Mouse (Mus musculus): ENCODE measurements around the gene Exoc3l4. TPM values are rescaled to one million over a fixed set of nuclear protein-coding genes. Genes with fewer than 3 reads are reported as not detected.

The Exoc3l4 gene
- total and polyA plus RNA-seq, 3 experiments: 0.04 to 0.17 TPM; not detected in 1

DNA sequence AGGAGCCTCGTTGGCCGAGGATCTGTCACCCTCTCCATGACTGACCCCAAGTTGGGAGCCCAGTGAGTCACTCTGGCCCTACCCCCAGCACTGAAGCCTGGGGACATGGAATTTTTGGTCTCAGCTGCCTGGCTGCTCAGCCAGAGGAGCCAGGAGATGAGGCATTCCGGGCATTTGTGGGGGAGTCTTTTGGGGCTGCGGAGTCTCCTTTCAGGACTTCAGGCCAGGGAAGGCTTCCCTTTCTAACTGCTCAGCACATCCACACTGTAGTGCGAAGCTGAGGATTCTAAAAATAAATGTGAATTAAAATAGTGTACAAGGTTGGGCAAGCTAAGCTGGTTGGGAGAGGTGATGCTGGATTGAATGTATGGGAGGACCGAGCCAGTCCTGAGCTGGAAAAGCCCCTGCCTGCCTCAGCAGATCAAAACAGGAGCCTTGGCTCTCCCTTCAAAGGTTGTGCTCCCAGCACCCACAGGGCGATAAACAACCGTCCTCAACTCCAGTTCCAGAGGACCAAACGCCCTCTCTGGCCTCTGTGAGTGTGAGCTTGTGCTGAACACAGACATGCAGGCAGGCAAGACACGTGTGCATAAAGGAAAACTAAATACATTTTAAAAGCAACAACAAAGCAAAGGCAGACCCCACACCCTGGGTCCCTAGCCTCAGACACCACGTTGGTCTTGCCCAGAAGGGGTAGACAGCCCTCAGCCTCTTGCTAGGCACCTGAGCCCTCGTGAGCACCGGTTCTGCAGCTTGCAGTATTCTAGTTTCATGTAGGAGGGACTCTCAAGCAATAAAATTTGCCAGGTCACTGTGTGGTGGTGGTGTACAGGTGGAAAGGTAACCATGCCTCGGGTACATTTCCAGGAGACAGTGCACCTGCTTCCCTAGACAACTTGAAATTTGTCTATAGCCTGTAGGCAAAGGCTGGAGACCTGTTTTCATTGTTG is 14.3 kb downstream of the Exoc3l4 start:
- Histone ChIP-seq H3K36me3 (ENCODE audit: control insufficient read depth in 1 of 2, insufficient read depth in 2 of 2, low read length in 2 of 2) (peaks cover 0 to 24% of the 10 kb centered on the region in 2 experiments; a peak in 2 of 4 replicates), H3K79me2 (ENCODE audit: control insufficient read depth, insufficient read depth, low read length, poor library complexity) (no peaks in the 10 kb centered on the region; the same call in 1 of the 2 replicates), H3K4me3 (ENCODE audit: control insufficient read depth in 1 of 2, insufficient read depth in 1 of 2, low read depth in 2 of 2, low read length in 2 of 2) (no peak overlapping the region), H3K9ac (ENCODE audit: control insufficient read depth, low read depth, low read length, poor library complexity, severe bottlenecking) (no peak overlapping the region), H3K27ac (ENCODE audit: control insufficient read depth, low read depth, low read length) (no peak overlapping the region), H3K4me1 (ENCODE audit: control insufficient read depth in 1 of 2, insufficient read depth in 2 of 2, low read length in 2 of 2) (peaks cover 18 to 41% of the 10 kb centered on the region in 2 experiments), H3K9me3 (replicated peaks; ENCODE audit: insufficient read depth, low read length) (no peaks in the 10 kb centered on the region), H3K27me3 (ENCODE audit: control insufficient read depth in 1 of 2, insufficient read depth in 2 of 2, low read length in 2 of 2) (no peaks in the 10 kb centered on the region)
- no peak for DNase-seq (ENCODE audit: low read depth, low spot score)
- TF ChIP-seq UBTF (IDR thresholded peaks at IDR 0.05; ENCODE audit: borderline replicate concordance, insufficient read depth, low read depth, low read length) (no peak), MEF2A (IDR thresholded peaks at IDR 0.05; ENCODE audit: extremely low read depth, insufficient replicate concordance, low read depth, low read length, poor library complexity, severe bottlenecking) (no peak), USF2 (IDR thresholded peaks at IDR 0.05; ENCODE audit: borderline replicate concordance in 1 of 2, insufficient read depth in 1 of 2, low read depth in 1 of 2, low read length in 2 of 2) (no peak), HCFC1 (IDR thresholded peaks at IDR 0.05; ENCODE audit: low read depth, low read length) (no peak), E2F4 (IDR thresholded peaks at IDR 0.05; ENCODE audit: borderline replicate concordance, low read depth, low read length) (no peak), CTCF (IDR thresholded peaks at IDR 0.05 in 2 of 3, conservative IDR thresholded peaks at IDR 0.05 in 1 of 3; ENCODE audit: control insufficient read depth in 1 of 3, insufficient read depth in 1 of 3, low read depth in 2 of 3, low read length in 3 of 3, poor library complexity in 1 of 3, severe bottlenecking in 1 of 3) (no peak), NRF1 (IDR thresholded peaks at IDR 0.05; ENCODE audit: insufficient read depth, low read depth, low read length, poor library complexity, severe bottlenecking) (no peak), MAX (IDR thresholded peaks at IDR 0.05; ENCODE audit: low read length) (no peak), ZNF384 (IDR thresholded peaks at IDR 0.05; ENCODE audit: low read depth, low read length) (no peak), EP300 (IDR thresholded peaks at IDR 0.05; ENCODE audit: low read depth in 1 of 2, low read length in 2 of 2) (no peak), ZC3H11A (IDR thresholded peaks at IDR 0.05; ENCODE audit: low read depth, low read length) (no peak)

DNA sequence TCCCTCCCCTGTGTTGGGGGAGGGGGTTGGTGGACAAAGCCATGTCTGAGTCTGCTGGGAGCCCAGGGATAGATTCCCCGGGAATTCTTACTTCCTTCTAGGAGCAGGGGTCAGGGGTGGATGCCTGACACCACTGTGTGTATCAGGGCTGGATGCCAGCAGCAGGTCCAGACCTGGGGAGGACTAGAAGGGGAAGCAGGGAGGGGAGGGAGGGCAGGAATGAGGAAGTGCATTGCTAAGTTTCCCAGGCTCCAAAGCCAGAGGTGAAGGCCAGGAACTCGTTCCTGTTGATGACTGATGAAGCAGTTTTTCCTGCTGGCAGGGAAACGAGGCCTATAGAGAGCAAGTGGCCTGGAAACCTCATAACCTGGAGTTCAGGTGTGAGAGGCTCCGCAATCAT is 15.3 kb downstream of the Exoc3l4 start:
- H3K79me2 ChIP-seq (ENCODE audit: control insufficient read depth, insufficient read depth, low read length, poor library complexity): no peaks in the 10 kb centered on the region; the same call in 1 of the 2 replicates
- TF ChIP-seq USF2 (IDR thresholded peaks at IDR 0.05; ENCODE audit: borderline replicate concordance in 1 of 2, insufficient read depth in 1 of 2, low read depth in 1 of 2, low read length in 2 of 2) (no peak), MAZ (IDR thresholded peaks at IDR 0.05; ENCODE audit: low read depth, low read length) (0 out of 2 replicates have a peak, but pooled peaks have one; percentile 15)
- H3K27me3 ChIP-seq (ENCODE audit: control insufficient read depth in 1 of 2, insufficient read depth in 2 of 2, low read length in 2 of 2): no peaks in the 10 kb centered on the region
- no peak overlapping the region for H3K27ac ChIP-seq (ENCODE audit: control insufficient read depth, low read depth, low read length)
- H3K4me1 ChIP-seq (ENCODE audit: control insufficient read depth in 1 of 2, insufficient read depth in 2 of 2, low read length in 2 of 2): peaks cover 18 to 50% of the 10 kb centered on the region in 2 experiments
- peak; percentile 65 for DNase-seq (ENCODE audit: low read depth, low spot score)
- H3K9me3 ChIP-seq (replicated peaks; ENCODE audit: insufficient read depth, low read length): no peaks in the 10 kb centered on the region
- H3K36me3 ChIP-seq (ENCODE audit: control insufficient read depth in 1 of 2, insufficient read depth in 2 of 2, low read length in 2 of 2): peaks cover 0 to 27% of the 10 kb centered on the region in 2 experiments; a peak in 2 of 4 replicates
- H3K4me3 ChIP-seq (ENCODE audit: control insufficient read depth in 1 of 2, insufficient read depth in 1 of 2, low read depth in 2 of 2, low read length in 2 of 2): no peak overlapping the region
- no peak overlapping the region for H3K9ac ChIP-seq (ENCODE audit: control insufficient read depth, low read depth, low read length, poor library complexity, severe bottlenecking)
